Mouse (Mus musculus) neural tube, embryonic 11.5 days (tissue): Measurements from ENCODE around the gene Acot8. TPM values are rescaled to one million over a fixed set of nuclear protein-coding genes. Genes with fewer than 3 reads are reported as not detected.

Source experiments
- ATAC-seq: fragments of 200-750 bp; cut with Nextera tagmentation; 2 replicates; pipeline ENCODE4 v1.8.0; 2017; ENCODE audit warnings: moderate number of reproducible peaks, mild to moderate bottlenecking, moderate TSS enrichment, moderate library complexity; ENCODE audit not compliant: insufficient read depth, low FRiP score, low TSS enrichment
- DNase-seq: peaks from one replicate; pipeline ENCODE4 v3.0.0-alpha.2; 2015; ENCODE audit warnings: low spot score
- H3K27ac ChIP-seq: fragments of 300-500 bp; sonication (generic); 2 replicates; pipeline ENCODE4 v1.5.1; 2014; ENCODE audit warnings: low read depth, mild to moderate bottlenecking, low read length
- H3K27me3 ChIP-seq: fragments of 300-500 bp; sonication (generic); 2 replicates; pipeline ENCODE4 v1.6.1; 2014; ENCODE audit warnings: mild to moderate bottlenecking, low read length, mixed read lengths; ENCODE audit not compliant: control insufficient read depth, insufficient read depth
- H3K36me3 ChIP-seq: fragments of 300-500 bp; sonication (generic); 2 replicates; pipeline ENCODE4 v1.6.1; 2014; ENCODE audit warnings: mild to moderate bottlenecking, low read length, moderate library complexity, mixed read lengths; ENCODE audit not compliant: control insufficient read depth, insufficient read depth
- H3K4me1 ChIP-seq: fragments of 300-500 bp; sonication (generic); 2 replicates; pipeline ENCODE4 v1.6.1; 2014; ENCODE audit warnings: low read length, mixed read lengths; ENCODE audit not compliant: control insufficient read depth, insufficient read depth
- H3K4me2 ChIP-seq: fragments of 300-500 bp; sonication (generic); 2 replicates; pipeline ENCODE4 v1.6.1; 2014; ENCODE audit warnings: low read depth, mild to moderate bottlenecking, moderate library complexity
- H3K4me3 ChIP-seq: fragments of 300-500 bp; sonication (generic); 2 replicates; pipeline ENCODE4 v1.5.1; 2014; ENCODE audit warnings: low read depth, low read length
- H3K9ac ChIP-seq: fragments of 300-500 bp; sonication (generic); 2 replicates; pipeline ENCODE4 v1.6.1; 2014; ENCODE audit warnings: mild to moderate bottlenecking, low read length
- H3K9me3 ChIP-seq: fragments of 300-500 bp; sonication (generic); 2 replicates; pipeline ENCODE4 v1.6.1; 2016; ENCODE audit warnings: low read length; ENCODE audit not compliant: control insufficient read depth
- WGBS: fragments of 180-500 bp; shearing (Covaris S2); extraction: QIAGEN DNeasy Blood & Tissue Kit; methylation state at CpG from one replicate; pipeline ENCODE4 v1.1.7; 2014; 5-methylcytosine and 5-hydroxymethylcytosine counted together
- polyA plus RNA-seq: library from polyadenylated mRNA; unstranded; fragments of >200 nt; fragmentation: Nextera tagmentation; extraction: Ambion mirVana; gene quantifications from 2 replicates; pipeline ENCODE4 v1.2.1, GENCODE M21; 2014

The Acot8 gene
- polyA plus RNA-seq: 15.1 TPM in 2 replicates

GRCm38 (mm10) chr2:164804533-164805331 lies at the start of gene Acot8, which contains the start of gene Zswim3:
Gene Acot8 (minus strand): TSS chr2:164804882.
Gene Zswim3 (plus strand): TSS chr2:164805098.
- under 1% methylated on average over 47 of the region's 47 CpGs for WGBS
- H3K9ac ChIP-seq: peak within 1 kb of the TSS; percentile 75
- peak within 1 kb of the TSS; percentile 75 for H3K4me3 ChIP-seq
- DNase-seq (peak; percentile 98), ATAC-seq (peak; percentile 95)
- no peaks in the 10 kb centered on the region for H3K36me3 ChIP-seq
- H3K27me3 ChIP-seq: no peaks in the 10 kb centered on the region
- peak within 1 kb of the TSS; percentile 75 for H3K4me2 ChIP-seq
- H3K27ac ChIP-seq: peak within 1 kb of the TSS; percentile 76
- H3K9me3 ChIP-seq: no peaks in the 10 kb centered on the region
- peaks cover 7% of the 10 kb centered on the region for H3K4me1 ChIP-seq

GRCm38 (mm10) chr2:164850061-164850460 lies 45.4 kb upstream of the Acot8 start:
- ATAC-seq: no peak
- WGBS: 94% methylated on average over 8 of the region's 8 CpGs
- no peaks in the 10 kb centered on the region for H3K4me1 ChIP-seq
- DNase-seq: no peak
- H3K9ac ChIP-seq: no peak overlapping the region
- H3K27me3 ChIP-seq: no peaks in the 10 kb centered on the region
- H3K36me3 ChIP-seq: no peaks in the 10 kb centered on the region; the same call in 1 of the 2 replicates
- no peaks in the 10 kb centered on the region for H3K9me3 ChIP-seq
- no peak overlapping the region for H3K4me3 ChIP-seq
- H3K4me2 ChIP-seq: no peak overlapping the region
- no peak overlapping the region for H3K27ac ChIP-seq

- no peak for ATAC-seq
- 55% methylated on average over 3 of the region's 3 CpGs for WGBS
- no peaks in the 10 kb centered on the region for H3K4me1 ChIP-seq
- DNase-seq: no peak
- H3K4me2 ChIP-seq: no peak overlapping the region
- no peak overlapping the region for H3K4me3 ChIP-seq
- H3K27ac ChIP-seq: no peak overlapping the region
- no peak overlapping the region for H3K9ac ChIP-seq
- no peaks in the 10 kb centered on the region; the same call in 1 of the 2 replicates for H3K36me3 ChIP-seq
- H3K27me3 ChIP-seq: no peaks in the 10 kb centered on the region
- H3K9me3 ChIP-seq: no peaks in the 10 kb centered on the region
These were observed 41.1 kb upstream of the Acot8 start for GRCm38 (mm10) chr2:164845782-164846181.

GRCm38 (mm10) chr2:164835164-164835563 lies 30.5 kb upstream of the Acot8 start:
- DNase-seq (no peak), ATAC-seq (no peak)
- Histone ChIP-seq H3K4me3 (no peak overlapping the region), H3K9ac (no peak overlapping the region), H3K4me1 (peaks cover 16% of the 10 kb centered on the region), H3K27ac (no peak overlapping the region), H3K36me3 (peaks cover 10% of the 10 kb centered on the region), H3K9me3 (no peaks in the 10 kb centered on the region), H3K27me3 (no peaks in the 10 kb centered on the region), H3K4me2 (no peak overlapping the region)
- 96% methylated on average over 4 of the region's 4 CpGs for WGBS

GRCm38 (mm10) chr2:164834531-164834930 lies 29.8 kb upstream of the Acot8 start:
- ATAC-seq (no peak), DNase-seq (no peak)
- Histone ChIP-seq H3K4me2 (peak overlapping the region; percentile 97), H3K27me3 (no peaks in the 10 kb centered on the region), H3K27ac (no peak overlapping the region), H3K9ac (peak overlapping the region; percentile 66), H3K4me3 (peak overlapping the region; percentile 49), H3K36me3 (peaks cover 3% of the 10 kb centered on the region; the same call in 1 of the 2 replicates), H3K9me3 (no peaks in the 10 kb centered on the region), H3K4me1 (peaks cover 16% of the 10 kb centered on the region)
- WGBS: 51% methylated on average over 8 of the region's 8 CpGs

GRCm38 (mm10) chr2:164833314-164833959 lies 28.8 kb upstream of the Acot8 start, which contains the start of gene Neurl2:
Gene Neurl2 (minus strand): TSS chr2:164833456.
- Histone ChIP-seq H3K4me3 (peak within 1 kb of the TSS; percentile 49), H3K9ac (peak within 1 kb of the TSS; percentile 66), H3K4me1 (peaks cover 16% of the 10 kb centered on the region), H3K27ac (peak within 1 kb of the TSS; percentile 54; the same call in 1 of the 2 replicates), H3K4me2 (peak within 1 kb of the TSS; percentile 97), H3K9me3 (no peaks in the 10 kb centered on the region), H3K27me3 (no peaks in the 10 kb centered on the region), H3K36me3 (no peaks in the 10 kb centered on the region)
- under 1% methylated on average over 27 of the region's 31 CpGs for WGBS
- peak; percentile 91 for DNase-seq
- ATAC-seq: peak; percentile 58

GRCm38 (mm10) chr2:164832748-164833301 lies 28.1 kb upstream of the Acot8 start, which contains the start of gene Ctsa:
Gene Ctsa (plus strand): TSS chr2:164832873.
- Histone ChIP-seq H3K9ac (peak within 1 kb of the TSS; percentile 66), H3K27ac (peak within 1 kb of the TSS; percentile 54; the same call in 1 of the 2 replicates), H3K36me3 (no peaks in the 10 kb centered on the region), H3K4me2 (peak within 1 kb of the TSS; percentile 97), H3K4me1 (peaks cover 16% of the 10 kb centered on the region), H3K9me3 (no peaks in the 10 kb centered on the region), H3K27me3 (no peaks in the 10 kb centered on the region), H3K4me3 (peak within 1 kb of the TSS; percentile 49)
- ATAC-seq: peak; percentile 60
- 1% methylated on average over 35 of the region's 35 CpGs for WGBS
- peak; percentile 81 for DNase-seq

- peak overlapping the region; percentile 54; the same call in 1 of the 2 replicates for H3K27ac ChIP-seq
- DNase-seq: no peak
These were observed 27.5 kb upstream of the Acot8 start for GRCm38 (mm10) chr2:164832032-164832747.

More at GRCm38 (mm10) chr2:164832032-164832747, 27.5 kb upstream of the Acot8 start:
- no peak; the same call in 1 of the 2 replicates for ATAC-seq
- 65% methylated on average over 16 of the region's 16 CpGs for WGBS
- H3K36me3 ChIP-seq: no peaks in the 10 kb centered on the region
- H3K4me2 ChIP-seq: peak overlapping the region; percentile 97
- no peaks in the 10 kb centered on the region for H3K9me3 ChIP-seq
- peak overlapping the region; percentile 66; the same call in 1 of the 2 replicates for H3K9ac ChIP-seq
- peak overlapping the region; percentile 49 for H3K4me3 ChIP-seq
- H3K27me3 ChIP-seq: no peaks in the 10 kb centered on the region
- H3K4me1 ChIP-seq: peaks cover 16% of the 10 kb centered on the region
